Mouse (Mus musculus) liver, postnatal 0 days (tissue): Measurements from ENCODE around the gene Echdc1.

Experiments
- CTCF ChIP-seq: sonication (generic); IDR thresholded peaks from 2 replicates; pipeline ENCODE4 v1.5.1; 2016; ENCODE audit warnings: antibody characterized with exemption, low read depth
- EP300 ChIP-seq: IDR thresholded peaks from 2 replicates; pipeline ENCODE4 v1.6.1; 2016; ENCODE audit warnings: antibody characterized with exemption, low read depth, mild to moderate bottlenecking

- TF ChIP-seq CTCF (no peak), EP300 (no peak)
Measured at GRCm38 (mm10) chr10:29281736-29282135, 31.2 kb upstream of the Echdc1 start.
